Mouse (Mus musculus) spleen, postnatal 36 days (tissue): Measurements from ENCODE around the gene Pkn3.
A peak's percentile ranks its signal among the peaks of the same experiment; 100 is the strongest.

Experiments
- DNase-seq, 2 experiments: peaks; one replicate each; pipeline ENCODE4 v3.0.0; 2022; ENCODE audit warnings: low spot score in 2 of 2, mixed read lengths in 1 of 2

Gene Pkn3

GRCm38 (mm10) chr2:30095882-30096527 lies 18.5 kb downstream of the Pkn3 start:
- DNase-seq: peak; percentile 46 to 61

DNA sequence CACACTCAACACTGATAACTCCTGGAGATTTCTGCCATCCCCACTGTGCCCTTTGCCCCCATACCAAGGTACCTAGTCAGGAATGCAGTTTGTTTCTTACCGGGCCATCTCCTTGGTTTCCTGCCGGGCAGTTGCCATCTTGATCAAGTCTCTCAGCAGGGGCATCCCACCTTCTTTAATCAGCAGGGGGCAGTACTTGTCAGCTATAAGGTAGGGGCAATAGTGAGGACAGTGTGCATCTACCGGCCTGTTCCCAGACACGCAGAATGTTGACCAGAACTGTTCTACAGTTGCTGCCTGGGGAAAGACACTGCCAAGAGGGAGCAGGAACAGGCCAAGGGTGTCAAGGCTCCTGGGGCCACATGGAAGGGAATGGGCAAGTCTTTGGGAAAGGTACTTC lies 22.7 kb downstream of the Pkn3 start:
- DNase-seq: no peak

GRCm38 (mm10) chr2:30106364-30106763 lies 28.9 kb downstream of the Pkn3 start:
- peak; percentile 55 to 64 for DNase-seq

- DNase-seq: no peak
Observed at GRCm38 (mm10) chr2:30107646-30108045, 30.2 kb downstream of the Pkn3 start.

DNA sequence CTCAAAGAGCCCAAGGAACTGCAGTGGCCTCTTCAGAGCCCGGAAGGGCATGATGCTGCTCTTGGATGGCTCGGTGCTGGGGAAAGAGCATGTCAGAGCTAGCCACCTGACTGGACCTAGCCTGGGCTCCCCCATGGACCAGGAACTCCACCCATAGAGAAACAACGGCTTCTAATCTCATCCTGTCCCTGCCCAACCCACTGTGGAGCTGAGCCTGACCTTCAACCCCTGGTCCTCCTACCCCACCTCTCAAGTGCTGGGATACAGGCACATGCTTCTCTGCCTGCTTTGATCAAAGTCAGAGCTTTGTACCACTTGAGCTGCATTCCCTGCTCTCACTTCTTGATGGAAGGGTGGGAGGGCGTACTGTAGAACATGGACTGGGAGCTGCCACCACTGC lies 30.8 kb downstream of the Pkn3 start:
- no peak for DNase-seq

DNA sequence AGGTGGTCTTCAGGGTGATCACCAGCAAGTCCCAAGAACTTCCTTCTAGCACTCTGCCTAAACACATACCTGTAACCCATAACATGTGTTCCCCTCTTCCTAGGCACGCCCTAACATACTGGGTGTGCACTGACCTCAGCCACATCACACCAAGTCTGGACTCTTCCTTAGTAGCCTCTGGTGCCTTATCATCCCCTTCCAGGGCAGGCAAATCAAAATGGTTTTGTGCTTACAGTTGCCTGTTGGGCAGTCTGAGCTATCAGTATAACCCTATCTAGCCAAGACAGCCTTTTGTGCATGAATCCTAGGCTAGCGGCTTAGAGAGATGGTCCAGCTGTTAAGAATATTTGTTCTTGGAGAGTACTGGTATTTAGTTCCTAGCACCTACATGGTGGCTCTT lies 34.0 kb downstream of the Pkn3 start:
- no peak for DNase-seq

DNA sequence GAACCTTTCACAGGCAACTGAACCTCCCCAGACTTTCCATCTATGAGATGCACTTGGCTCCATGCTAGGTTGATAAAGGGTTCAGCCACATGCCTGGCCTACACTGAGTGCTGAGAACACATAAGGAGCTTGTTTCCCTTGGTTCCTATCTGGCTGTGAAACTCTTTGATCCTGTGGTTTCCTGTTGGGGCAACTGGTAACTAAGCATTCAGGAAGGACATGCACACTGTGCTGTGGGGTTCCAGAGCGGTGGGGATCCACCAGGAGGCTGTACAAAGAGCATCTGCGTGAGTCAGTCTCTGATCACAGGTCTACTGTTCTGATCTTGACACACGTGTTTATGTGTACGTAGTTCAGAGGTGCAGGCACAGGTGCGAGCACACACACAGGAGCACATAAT lies 35.1 kb downstream of the Pkn3 start:
- no peak for DNase-seq

DNA sequence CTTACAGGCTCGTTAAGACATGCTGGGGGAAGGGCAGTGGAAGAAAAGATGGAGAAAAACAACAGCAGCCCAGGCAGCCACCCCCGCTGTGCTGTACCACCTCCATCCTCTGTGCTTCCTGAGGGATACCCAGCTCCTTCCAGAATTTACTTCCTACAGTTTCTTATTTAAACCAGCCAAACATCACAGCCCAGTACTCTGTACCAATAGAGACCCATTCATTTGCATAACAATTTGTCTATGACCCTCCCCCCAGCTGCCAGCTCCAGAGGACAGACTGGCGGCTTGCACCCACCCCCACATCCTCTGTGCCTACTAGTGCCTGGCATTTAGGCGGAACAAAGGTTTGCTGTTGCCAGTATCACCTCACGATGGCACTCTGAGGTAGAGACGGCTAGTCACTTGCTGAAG lies 42.2 kb downstream of the Pkn3 start:
- DNase-seq: peak; percentile 79 to 82

GRCm38 (mm10) chr2:30120269-30120668 lies 42.8 kb downstream of the Pkn3 start:
- no peak for DNase-seq

DNA sequence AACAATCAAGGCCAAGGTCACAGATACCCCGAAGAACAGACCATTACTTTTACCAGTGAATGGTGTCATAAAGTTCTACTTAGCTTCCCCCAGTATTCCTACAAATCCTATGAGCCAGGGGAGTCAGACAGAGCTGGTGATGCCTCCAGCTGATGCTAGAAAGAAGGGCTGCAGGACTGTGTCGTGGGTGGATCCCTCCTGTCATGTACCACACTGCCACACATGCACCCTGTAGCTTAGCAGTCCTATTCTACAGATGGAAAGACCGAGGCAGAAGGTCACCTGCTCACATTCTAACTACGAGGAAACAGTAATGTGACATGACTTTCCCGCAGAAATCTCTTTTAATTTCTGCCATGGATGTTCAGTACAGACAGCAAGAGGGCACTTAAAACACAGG lies 45.3 kb downstream of the Pkn3 start:
- no peak for DNase-seq

DNA sequence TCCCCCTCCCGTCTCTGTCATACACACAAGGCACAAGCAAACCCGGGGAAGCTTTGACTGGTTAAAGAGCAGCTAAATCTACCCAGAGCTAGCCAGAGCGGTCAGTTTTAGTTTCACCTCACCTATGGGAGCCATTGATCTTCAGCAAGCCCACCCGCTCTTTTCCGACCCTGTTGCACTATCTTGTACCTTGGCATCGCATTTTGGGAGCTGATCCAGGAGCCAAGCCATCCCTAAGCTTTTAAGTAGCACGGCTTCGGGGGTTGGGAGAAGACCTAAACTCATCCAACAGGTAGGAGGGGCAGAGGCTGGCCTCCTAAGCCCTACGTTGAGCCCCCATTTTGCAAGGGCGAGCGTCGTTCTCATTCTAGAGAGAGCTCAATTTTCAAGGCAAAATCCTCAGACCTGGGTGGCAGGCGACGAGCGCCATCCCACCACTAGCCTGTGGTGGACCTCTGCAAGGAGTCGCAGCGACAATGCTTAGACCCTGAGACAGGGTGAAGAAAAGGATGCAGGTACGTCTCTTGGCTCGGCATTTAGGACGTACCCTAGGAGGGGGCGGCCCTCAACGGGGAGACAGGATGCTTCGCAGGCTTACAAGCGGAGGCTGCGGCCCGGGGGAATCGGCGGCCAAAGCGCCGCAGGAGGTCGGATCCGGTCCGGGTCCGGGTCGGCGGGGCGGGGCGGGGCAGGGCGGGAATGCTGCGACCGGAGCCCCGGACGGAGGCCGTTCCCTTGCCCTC lies 46.4 kb downstream of the Pkn3 start:
- DNase-seq: no peak

GRCm38 (mm10) chr2:30124472-30125274 lies 47.2 kb downstream of the Pkn3 start, which contains the start of gene Zer1:
TSS of gene Zer1 (minus strand) at chr2:30124585.
- DNase-seq: peak; percentile 93

DNA sequence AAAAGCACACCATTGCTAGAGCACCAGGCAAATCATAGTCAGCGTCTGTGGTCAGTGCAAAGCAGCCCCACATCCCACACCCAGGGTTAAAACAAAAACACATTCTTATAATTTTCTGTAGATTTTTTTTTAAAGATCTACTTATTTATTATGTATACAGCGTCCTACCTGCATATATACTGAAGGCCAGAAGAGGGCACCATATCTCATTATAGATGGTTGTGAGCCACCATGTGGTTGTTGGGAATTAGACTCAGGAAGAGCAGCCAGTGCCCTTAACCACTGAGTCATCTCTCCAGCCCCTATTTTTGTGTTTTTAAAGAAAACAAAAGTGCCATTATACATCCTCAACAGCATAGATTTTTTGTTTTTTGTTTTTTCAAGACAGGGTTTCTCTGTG lies 51.3 kb downstream of the Pkn3 start:
- peak in 1 of 2 experiments; percentile 51 for DNase-seq

DNA sequence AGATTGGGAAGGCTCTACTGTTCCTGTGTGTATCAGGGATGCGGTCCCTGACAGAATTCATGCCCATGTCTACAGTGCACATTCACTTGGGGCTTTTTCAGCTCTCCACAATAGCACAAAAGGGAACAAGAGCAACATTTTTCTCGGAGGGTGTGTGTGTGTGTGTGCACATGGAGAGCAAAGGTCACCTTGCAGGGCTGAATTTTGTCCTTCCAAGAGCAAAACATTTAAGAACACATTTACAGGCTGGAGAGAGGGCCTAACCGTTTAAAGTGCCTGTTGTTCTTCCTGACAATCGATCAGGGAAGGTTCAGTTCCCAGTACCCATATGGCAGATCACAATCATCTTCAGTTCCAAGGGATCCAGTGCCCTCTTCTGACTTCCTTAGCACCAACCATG lies 52.7 kb downstream of the Pkn3 start:
- DNase-seq: no peak

DNA sequence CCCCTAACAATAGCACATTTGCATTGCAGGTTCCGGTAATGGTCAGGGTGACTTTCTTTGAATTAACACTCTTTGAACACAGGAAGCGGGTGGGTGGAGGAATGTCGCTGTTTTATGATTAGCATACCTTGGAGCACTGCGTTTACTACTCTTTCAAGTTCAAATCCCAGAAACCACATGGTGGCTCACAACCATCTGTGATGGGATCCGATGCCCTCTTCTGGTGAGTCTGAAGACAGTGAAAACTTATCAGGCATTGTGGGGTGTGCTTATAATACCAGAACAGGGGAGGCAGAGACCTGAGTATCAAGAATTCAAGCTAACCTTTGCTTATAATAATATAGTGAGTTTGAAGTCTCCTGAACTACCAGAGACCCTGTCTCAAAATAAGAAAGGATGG lies 53.8 kb downstream of the Pkn3 start:
- peak in 1 of 2 experiments; percentile 27 for DNase-seq

GRCm38 (mm10) chr2:30132801-30133612 lies 55.5 kb downstream of the Pkn3 start:
- peak in 1 of 2 experiments; percentile 18 for DNase-seq

GRCm38 (mm10) chr2:30133613-30134377 lies 56.3 kb downstream of the Pkn3 start, which contains the start of gene Tbc1d13:
TSS of gene Tbc1d13 (plus strand) at chr2:30133746.
- DNase-seq: peak; percentile 99

GRCm38 (mm10) chr2:30134378-30134711 lies 56.9 kb downstream of the Pkn3 start:
- no peak for DNase-seq

GRCm38 (mm10) chr2:30134928-30135620 lies 57.6 kb downstream of the Pkn3 start:
- DNase-seq: peak in 1 of 2 experiments; percentile 19

DNA sequence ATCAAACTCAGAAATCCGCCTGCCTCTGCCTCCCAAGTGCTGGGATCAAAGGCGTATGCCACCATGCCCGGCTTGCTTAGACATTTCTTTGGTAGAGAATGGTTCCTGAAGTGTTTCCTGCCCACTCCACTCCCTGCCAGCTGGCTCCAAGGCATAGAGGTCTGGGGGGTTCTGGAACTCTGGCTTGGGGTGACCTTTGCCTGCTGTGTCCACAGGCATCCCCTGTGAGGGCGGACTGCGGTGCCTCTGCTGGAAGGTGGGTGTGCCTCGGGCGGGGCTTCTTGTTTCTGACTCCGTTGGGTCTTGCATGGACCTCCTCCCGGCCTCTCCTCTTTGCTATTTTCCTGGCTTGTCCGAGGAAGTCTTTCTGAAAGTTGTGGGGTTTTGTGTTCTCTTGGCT lies 59.0 kb downstream of the Pkn3 start:
- no peak for DNase-seq
